Mouse (Mus musculus): ENCODE results near the gene Ghrl.
"Not testable (repeated sequence)": the region's sequence is repeated elsewhere in the genome, so short reads cannot be mapped to it uniquely, and the experiment has no call there.

- not testable (repeated sequence) for TF ChIP-seq CTCF (IDR thresholded peaks at IDR 0.05; ENCODE audit: control insufficient read depth, insufficient read depth, insufficient read length); USF1 (IDR thresholded peaks at IDR 0.05; ENCODE audit: low read depth); MAX (IDR thresholded peaks at IDR 0.05); FOSL1 (IDR thresholded peaks at IDR 0.05; ENCODE audit: insufficient read depth, low read length, poor library complexity, severe bottlenecking); MYOD1 (IDR thresholded peaks at IDR 0.05; ENCODE audit: control insufficient read depth, insufficient read length, low read depth)
Measured at GRCm38 (mm10) chr6:113672029-113672428, 47.7 kb downstream of the Ghrl start.

Measured in C2C12 (cell line).